Mouse (Mus musculus): ENCODE measurements around the gene Trpm8.

Gene Trpm8

GRCm38 (mm10) chr1:88247660-88248059 lies 29.8 kb upstream of the Trpm8 start:
- no peak for DNase-seq (ENCODE audit: low spot score)

- no peak for DNase-seq (ENCODE audit: low spot score)
Measured at GRCm38 (mm10) chr1:88248658-88249057, 28.8 kb upstream of the Trpm8 start.

- no peak for DNase-seq (ENCODE audit: low spot score)
Measured at GRCm38 (mm10) chr1:88249596-88249995, 27.9 kb upstream of the Trpm8 start.

GRCm38 (mm10) chr1:88250023-88250422 lies 27.4 kb upstream of the Trpm8 start:
- no peak for DNase-seq (ENCODE audit: low spot score)

- no peak for DNase-seq (ENCODE audit: low spot score)
Measured at GRCm38 (mm10) chr1:88253106-88253505, 24.4 kb upstream of the Trpm8 start.

- DNase-seq (ENCODE audit: low spot score): no peak
Measured at GRCm38 (mm10) chr1:88253540-88253939, 23.9 kb upstream of the Trpm8 start.

- no peak for DNase-seq (ENCODE audit: low spot score)
Measured at GRCm38 (mm10) chr1:88254793-88255465, 22.5 kb upstream of the Trpm8 start.

- no peak for DNase-seq (ENCODE audit: low spot score)
Measured at GRCm38 (mm10) chr1:88255466-88255857, 22.0 kb upstream of the Trpm8 start.

GRCm38 (mm10) chr1:88255989-88256754 lies 21.3 kb upstream of the Trpm8 start:
- no peak for DNase-seq (ENCODE audit: low spot score)

- no peak for DNase-seq (ENCODE audit: low spot score)
Measured at GRCm38 (mm10) chr1:88256886-88257663, 20.4 kb upstream of the Trpm8 start.

GRCm38 (mm10) chr1:88257681-88258080 lies 19.8 kb upstream of the Trpm8 start:
- no peak for DNase-seq (ENCODE audit: low spot score)

- no peak for DNase-seq (ENCODE audit: low spot score)
Measured at GRCm38 (mm10) chr1:88258361-88258760, 19.1 kb upstream of the Trpm8 start.

- no peak for DNase-seq (ENCODE audit: low spot score)
Measured at GRCm38 (mm10) chr1:88258881-88259642, 18.4 kb upstream of the Trpm8 start.

- DNase-seq (ENCODE audit: low spot score): no peak
Measured at GRCm38 (mm10) chr1:88259643-88260024, 17.8 kb upstream of the Trpm8 start.

GRCm38 (mm10) chr1:88260114-88260513 lies 17.3 kb upstream of the Trpm8 start:
- no peak for DNase-seq (ENCODE audit: low spot score)

- no peak for DNase-seq (ENCODE audit: low spot score)
Measured at GRCm38 (mm10) chr1:88260604-88261377, 16.7 kb upstream of the Trpm8 start.

- no peak for DNase-seq (ENCODE audit: low spot score)
Measured at GRCm38 (mm10) chr1:88261706-88262105, 15.8 kb upstream of the Trpm8 start.

- no peak for DNase-seq (ENCODE audit: low spot score)
Measured at GRCm38 (mm10) chr1:88262255-88262654, 15.2 kb upstream of the Trpm8 start.

- no peak for DNase-seq (ENCODE audit: low spot score)
Measured at GRCm38 (mm10) chr1:88262961-88263360, 14.5 kb upstream of the Trpm8 start.

GRCm38 (mm10) chr1:88263778-88264177 lies 13.7 kb upstream of the Trpm8 start:
- DNase-seq (ENCODE audit: low spot score): no peak

GRCm38 (mm10) chr1:88264237-88264868 lies 13.1 kb upstream of the Trpm8 start:
- DNase-seq (ENCODE audit: low spot score): no peak
